Mouse (Mus musculus): ENCODE data around the gene Kdsr.
A peak's percentile ranks its signal among the peaks of the same experiment; 100 is the strongest.

The Kdsr gene

DNA sequence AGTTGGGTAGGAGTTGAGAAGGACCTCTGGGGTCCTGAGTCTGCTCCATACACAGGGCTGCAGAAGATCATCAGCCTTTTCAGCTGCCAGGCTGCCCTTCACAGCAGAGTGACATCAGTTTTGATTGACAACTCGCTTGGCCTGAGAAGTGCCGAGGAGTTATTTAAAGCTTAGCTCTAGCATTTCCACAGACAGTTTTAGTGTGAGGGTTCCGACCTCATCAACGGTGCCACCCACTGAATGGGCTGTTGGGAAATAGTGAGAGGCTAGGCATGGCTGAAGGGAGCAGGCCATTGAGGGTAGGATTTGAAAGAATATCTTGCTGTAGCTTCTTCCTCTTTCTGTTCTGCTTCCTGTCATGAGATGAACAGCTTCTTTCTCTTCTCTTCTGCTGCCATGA lies 63.9 kb downstream of the Kdsr start:
- DNase-seq (ENCODE audit: low spot score in 2 of 2) = peak in 1 of 2 experiments; percentile 39

GRCm38 (mm10) chr1:106694316-106694715 lies 65.2 kb downstream of the Kdsr start:
- no peak for DNase-seq (ENCODE audit: low spot score in 2 of 2)

- DNase-seq (ENCODE audit: low spot score in 2 of 2) = no peak
These were observed 66.9 kb downstream of the Kdsr start for GRCm38 (mm10) chr1:106692599-106692998.

- no peak for DNase-seq (ENCODE audit: low spot score in 2 of 2)
These were observed 68.6 kb downstream of the Kdsr start for GRCm38 (mm10) chr1:106690887-106691286.

DNA sequence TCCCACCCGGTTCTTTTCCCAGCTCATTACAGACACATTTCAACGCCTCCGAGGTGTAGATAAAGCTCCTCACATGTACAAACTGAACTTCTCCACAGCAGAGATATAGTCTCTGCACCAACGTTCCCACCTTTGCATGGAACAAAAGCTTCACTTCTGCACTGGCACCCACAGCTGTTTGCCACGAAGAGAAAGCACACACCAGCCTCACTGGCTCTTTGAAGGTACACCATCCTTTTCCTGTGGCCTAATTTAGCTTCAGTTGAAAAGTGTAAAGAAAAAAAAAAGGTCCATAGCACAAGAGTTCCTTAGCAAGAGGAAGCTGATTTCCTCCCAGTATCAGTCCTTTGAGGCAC lies 71.4 kb downstream of the Kdsr start:
- no peak for DNase-seq (ENCODE audit: low spot score in 2 of 2)

DNA sequence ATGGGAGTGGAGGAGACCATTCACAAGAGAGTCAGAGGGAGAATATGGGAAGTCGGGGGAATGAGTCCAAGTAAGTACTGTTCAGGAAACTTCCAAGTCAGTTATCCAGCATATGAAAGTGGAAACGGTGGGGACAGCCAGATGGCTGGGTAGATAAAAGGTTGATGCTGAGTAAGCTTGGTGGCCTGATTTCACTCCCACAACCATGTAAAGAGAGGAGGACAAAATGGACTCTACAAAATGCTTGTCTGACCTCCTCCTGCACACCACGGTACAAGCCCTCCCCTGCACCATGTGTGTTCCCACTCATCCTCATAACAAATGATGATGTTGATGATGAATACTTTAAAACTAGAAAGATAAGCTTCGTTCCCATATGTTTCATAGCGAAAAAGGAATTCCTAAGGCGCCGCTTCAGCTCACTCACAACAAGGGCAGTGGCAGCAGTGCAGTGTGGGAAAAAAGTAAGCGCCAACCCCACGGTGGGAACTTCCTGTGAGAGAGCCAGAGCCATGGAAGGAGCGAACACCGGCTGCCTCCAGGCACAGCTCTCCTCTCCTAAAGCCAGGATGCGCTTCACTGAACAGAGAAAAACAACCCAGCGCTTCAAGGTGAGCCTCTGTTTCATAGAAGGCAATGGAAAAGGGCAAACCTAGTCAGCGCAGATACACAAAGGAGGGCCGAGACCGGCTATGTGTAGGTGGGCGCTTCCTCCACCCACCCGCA lies 71.9 kb downstream of the Kdsr start:
- DNase-seq (ENCODE audit: low spot score in 2 of 2) = no peak

DNA sequence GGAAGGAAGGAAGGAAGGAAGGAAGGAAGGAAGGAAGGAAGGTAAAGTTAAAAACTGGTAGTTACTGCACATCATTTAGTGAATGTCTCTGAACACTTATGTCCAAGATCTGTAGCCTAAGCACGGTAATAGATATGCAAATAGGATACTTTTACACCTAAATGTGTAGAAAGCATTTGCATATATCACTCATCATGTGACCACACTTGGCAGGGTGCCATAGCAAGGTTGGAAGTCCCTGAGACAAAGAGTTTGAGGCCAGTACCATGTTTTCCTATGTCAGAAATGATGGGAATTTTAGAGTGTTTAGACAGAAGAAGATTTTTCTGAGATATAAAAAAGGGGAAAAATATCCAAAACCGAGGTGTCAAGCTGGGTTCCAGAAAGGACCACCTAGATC lies 73.8 kb downstream of the Kdsr start:
- peak in 1 of 2 experiments; percentile 41 for DNase-seq (ENCODE audit: low spot score in 2 of 2)

- DNase-seq (ENCODE audit: low spot score in 2 of 2) = no peak
These were observed 75.0 kb downstream of the Kdsr start for GRCm38 (mm10) chr1:106684546-106684945.

DNA sequence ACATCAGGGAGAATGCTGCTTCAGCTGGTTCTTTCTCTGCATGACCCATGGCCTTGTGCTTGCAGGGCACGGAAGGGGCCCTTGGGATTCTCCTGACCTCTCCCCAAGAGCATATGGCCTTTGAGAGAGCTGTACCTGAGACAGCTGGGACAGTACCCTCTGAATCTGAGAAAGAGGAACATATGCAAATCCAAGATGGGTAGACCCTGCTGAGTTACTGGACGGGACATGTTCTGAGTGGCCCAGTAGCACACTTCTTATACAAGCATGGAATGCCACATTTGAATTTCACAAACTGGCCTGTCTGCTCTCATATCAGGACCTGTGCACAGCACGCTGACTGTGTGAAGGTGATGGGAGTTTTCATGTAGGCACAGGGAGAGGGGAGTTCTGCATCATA lies 76.7 kb downstream of the Kdsr start:
- DNase-seq (ENCODE audit: low spot score in 2 of 2) = no peak

- DNase-seq (ENCODE audit: low spot score in 2 of 2) = no peak
These were observed 79.6 kb downstream of the Kdsr start for GRCm38 (mm10) chr1:106679800-106680515.

- DNase-seq (ENCODE audit: low spot score in 2 of 2) = no peak
These were observed 81.5 kb downstream of the Kdsr start for GRCm38 (mm10) chr1:106678060-106678478.

Measured in natural killer cell, adult 2 months (primary cell).